Mouse (Mus musculus): ENCODE data around the gene Dop1b. TPM values are rescaled to one million over a fixed set of nuclear protein-coding genes. Genes with fewer than 3 reads are reported as not detected.
"Not testable (repeated sequence)": the region's sequence is repeated elsewhere in the genome, so short reads cannot be mapped to it uniquely, and the experiment has no call there.

The Dop1b gene
- polyA plus RNA-seq, 1 experiment from 2014 or later, result 36.9 TPM

GRCm38 (mm10) chr16:93778393-93778792, 66.7 kb downstream of the Dop1b start:
- H3K27ac ChIP-seq (ENCODE audit: low read depth, low read length); H3K9me3 ChIP-seq (ENCODE audit: control insufficient read depth, low read length); H3K4me3 ChIP-seq (ENCODE audit: low read length); H3K4me2 ChIP-seq (ENCODE audit: low read length); H3K27me3 ChIP-seq (replicated peaks; ENCODE audit: control insufficient read depth, insufficient read depth, low read length); H3K9ac ChIP-seq (ENCODE audit: low read depth, low read length); ATAC-seq; H3K4me1 ChIP-seq (ENCODE audit: control insufficient read depth, insufficient read depth, low read depth, low read length): not testable (repeated sequence)
- 87% methylated on average over 4 of the region's 4 CpGs for WGBS
- peaks cover 27% of the 10 kb centered on the region for H3K36me3 ChIP-seq (ENCODE audit: control insufficient read depth, insufficient read depth, low read length)

- no peaks in the 10 kb centered on the region for H3K4me1 ChIP-seq (ENCODE audit: control insufficient read depth, insufficient read depth, low read depth, low read length)
- ATAC-seq, result no peak
- H3K4me3 ChIP-seq (ENCODE audit: low read length), result no peak overlapping the region
- H3K27me3 ChIP-seq (replicated peaks; ENCODE audit: control insufficient read depth, insufficient read depth, low read length), result no peaks in the 10 kb centered on the region
- no peaks in the 10 kb centered on the region for H3K9me3 ChIP-seq (ENCODE audit: control insufficient read depth, low read length)
- no peak overlapping the region for H3K4me2 ChIP-seq (ENCODE audit: low read length)
- peaks cover 25% of the 10 kb centered on the region for H3K36me3 ChIP-seq (ENCODE audit: control insufficient read depth, insufficient read depth, low read length)
- H3K9ac ChIP-seq (ENCODE audit: low read depth, low read length), result no peak overlapping the region
- WGBS, result 90% methylated on average over 4 of the region's 4 CpGs
- H3K27ac ChIP-seq (ENCODE audit: low read depth, low read length), result no peak overlapping the region
Measured at GRCm38 (mm10) chr16:93779554-93779953, 67.8 kb downstream of the Dop1b start.

- Histone ChIP-seq H3K27ac (ENCODE audit: low read depth, low read length) (no peak overlapping the region), H3K9ac (ENCODE audit: low read depth, low read length) (no peak overlapping the region)
- WGBS, result 70% methylated on average over 14 of the region's 14 CpGs
Measured at GRCm38 (mm10) chr16:93780660-93781479, 69.2 kb downstream of the Dop1b start.

GRCm38 (mm10) chr16:93784175-93784574, 72.5 kb downstream of the Dop1b start:
- H3K4me2 ChIP-seq (ENCODE audit: low read length), result no peak overlapping the region
- H3K27ac ChIP-seq (ENCODE audit: low read depth, low read length), result no peak overlapping the region
- 92% methylated on average over 7 of the region's 7 CpGs for WGBS
- H3K9ac ChIP-seq (ENCODE audit: low read depth, low read length), result no peak overlapping the region
- peaks cover 16% of the 10 kb centered on the region for H3K36me3 ChIP-seq (ENCODE audit: control insufficient read depth, insufficient read depth, low read length)
- no peaks in the 10 kb centered on the region for H3K4me1 ChIP-seq (ENCODE audit: control insufficient read depth, insufficient read depth, low read depth, low read length)
- H3K27me3 ChIP-seq (replicated peaks; ENCODE audit: control insufficient read depth, insufficient read depth, low read length), result no peaks in the 10 kb centered on the region
- no peaks in the 10 kb centered on the region for H3K9me3 ChIP-seq (ENCODE audit: control insufficient read depth, low read length)
- no peak overlapping the region for H3K4me3 ChIP-seq (ENCODE audit: low read length)
- ATAC-seq, result no peak

More at GRCm38 (mm10) chr16:93780660-93781479, 69.2 kb downstream of the Dop1b start:
- no peak for ATAC-seq
- Histone ChIP-seq H3K36me3 (ENCODE audit: control insufficient read depth, insufficient read depth, low read length) (peaks cover 20% of the 10 kb centered on the region), H3K4me2 (ENCODE audit: low read length) (no peak overlapping the region), H3K4me3 (ENCODE audit: low read length) (no peak overlapping the region), H3K27me3 (replicated peaks; ENCODE audit: control insufficient read depth, insufficient read depth, low read length) (no peaks in the 10 kb centered on the region), H3K9me3 (ENCODE audit: control insufficient read depth, low read length) (no peaks in the 10 kb centered on the region), H3K4me1 (ENCODE audit: control insufficient read depth, insufficient read depth, low read depth, low read length) (no peaks in the 10 kb centered on the region)

- ATAC-seq, result peak; percentile 94
- Histone ChIP-seq H3K4me3 (ENCODE audit: low read length) (no peak overlapping the region), H3K9me3 (ENCODE audit: control insufficient read depth, low read length) (no peaks in the 10 kb centered on the region), H3K9ac (ENCODE audit: low read depth, low read length) (no peak overlapping the region), H3K4me2 (ENCODE audit: low read length) (no peak overlapping the region), H3K36me3 (ENCODE audit: control insufficient read depth, insufficient read depth, low read length) (peaks cover 17% of the 10 kb centered on the region), H3K27ac (ENCODE audit: low read depth, low read length) (no peak overlapping the region), H3K4me1 (ENCODE audit: control insufficient read depth, insufficient read depth, low read depth, low read length) (no peaks in the 10 kb centered on the region), H3K27me3 (replicated peaks; ENCODE audit: control insufficient read depth, insufficient read depth, low read length) (no peaks in the 10 kb centered on the region)
- WGBS, result 3% methylated on average over 9 of the region's 9 CpGs
Measured at GRCm38 (mm10) chr16:93785805-93786204, 74.1 kb downstream of the Dop1b start.

GRCm38 (mm10) chr16:93788388-93788787, 76.7 kb downstream of the Dop1b start:
- no peak overlapping the region for H3K27ac ChIP-seq (ENCODE audit: low read depth, low read length)
- ATAC-seq, result no peak
- no peak overlapping the region for H3K4me3 ChIP-seq (ENCODE audit: low read length)
- H3K4me2 ChIP-seq (ENCODE audit: low read length), result no peak overlapping the region
- 97% methylated on average over 4 of the region's 4 CpGs for WGBS
- H3K9ac ChIP-seq (ENCODE audit: low read depth, low read length), result no peak overlapping the region
- H3K27me3 ChIP-seq (replicated peaks; ENCODE audit: control insufficient read depth, insufficient read depth, low read length), result no peaks in the 10 kb centered on the region
- no peaks in the 10 kb centered on the region for H3K4me1 ChIP-seq (ENCODE audit: control insufficient read depth, insufficient read depth, low read depth, low read length)
- no peaks in the 10 kb centered on the region for H3K9me3 ChIP-seq (ENCODE audit: control insufficient read depth, low read length)
- H3K36me3 ChIP-seq (ENCODE audit: control insufficient read depth, insufficient read depth, low read length), result peaks cover 16% of the 10 kb centered on the region

GRCm38 (mm10) chr16:93788881-93789280, 77.2 kb downstream of the Dop1b start:
- no peak overlapping the region for H3K4me2 ChIP-seq (ENCODE audit: low read length)

GRCm38 (mm10) chr16:93789971-93790755, 78.5 kb downstream of the Dop1b start:
- H3K9ac ChIP-seq (ENCODE audit: low read depth, low read length), result no peak overlapping the region
- no peak overlapping the region for H3K4me3 ChIP-seq (ENCODE audit: low read length)
- H3K27ac ChIP-seq (ENCODE audit: low read depth, low read length), result no peak overlapping the region
- 28% methylated on average over 5 of the region's 5 CpGs for WGBS
- no peak for ATAC-seq
- no peak overlapping the region for H3K4me2 ChIP-seq (ENCODE audit: low read length)
- H3K4me1 ChIP-seq (ENCODE audit: control insufficient read depth, insufficient read depth, low read depth, low read length), result no peaks in the 10 kb centered on the region
- peaks cover 15% of the 10 kb centered on the region for H3K36me3 ChIP-seq (ENCODE audit: control insufficient read depth, insufficient read depth, low read length)
- no peaks in the 10 kb centered on the region for H3K27me3 ChIP-seq (replicated peaks; ENCODE audit: control insufficient read depth, insufficient read depth, low read length)
- H3K9me3 ChIP-seq (ENCODE audit: control insufficient read depth, low read length), result no peaks in the 10 kb centered on the region

More at GRCm38 (mm10) chr16:93788881-93789280, 77.2 kb downstream of the Dop1b start:
- Histone ChIP-seq H3K9me3 (ENCODE audit: control insufficient read depth, low read length) (no peaks in the 10 kb centered on the region), H3K36me3 (ENCODE audit: control insufficient read depth, insufficient read depth, low read length) (peaks cover 17% of the 10 kb centered on the region), H3K27ac (ENCODE audit: low read depth, low read length) (no peak overlapping the region), H3K9ac (ENCODE audit: low read depth, low read length) (no peak overlapping the region), H3K4me1 (ENCODE audit: control insufficient read depth, insufficient read depth, low read depth, low read length) (no peaks in the 10 kb centered on the region), H3K4me3 (ENCODE audit: low read length) (no peak overlapping the region), H3K27me3 (replicated peaks; ENCODE audit: control insufficient read depth, insufficient read depth, low read length) (no peaks in the 10 kb centered on the region)
- ATAC-seq, result no peak
- 98% methylated on average over 8 of the region's 8 CpGs for WGBS

- H3K4me1 ChIP-seq (ENCODE audit: control insufficient read depth, insufficient read depth, low read depth, low read length), result no peaks in the 10 kb centered on the region
- no peaks in the 10 kb centered on the region for H3K9me3 ChIP-seq (ENCODE audit: control insufficient read depth, low read length)
- no peak overlapping the region for H3K4me3 ChIP-seq (ENCODE audit: low read length)
- no peak overlapping the region for H3K27ac ChIP-seq (ENCODE audit: low read depth, low read length)
- H3K36me3 ChIP-seq (ENCODE audit: control insufficient read depth, insufficient read depth, low read length), result peaks cover 15% of the 10 kb centered on the region
- 75% methylated on average over 15 of the region's 15 CpGs for whole genome bisulfite sequencing
- no peak overlapping the region for H3K4me2 ChIP-seq (ENCODE audit: low read length)
- no peak overlapping the region for H3K9ac ChIP-seq (ENCODE audit: low read depth, low read length)
- no peak for ATAC-seq
- H3K27me3 ChIP-seq (replicated peaks; ENCODE audit: control insufficient read depth, insufficient read depth, low read length), result no peaks in the 10 kb centered on the region
Measured at GRCm38 (mm10) chr16:93792981-93793630, 81.4 kb downstream of the Dop1b start.
